Mouse (Mus musculus): ENCODE results near the gene Olfr854. TPM values are rescaled to one million over a fixed set of nuclear protein-coding genes. Genes with fewer than 3 reads are reported as not detected.

The Olfr854 gene
- not detected for polyA plus RNA-seq (2015; fragmentation: Illumina TruSeq; extraction: RNeasy Lipid Tissue Mini Kit (QIAGEN cat#74804); ENCODE audit: insufficient read depth, low replicate concordance)

GRCm38 (mm10) chr9:19567282-19567681, at the start of gene Olfr854:
Olfr854 (minus strand) TSS chr9:19567382.

GRCm38 (mm10) chr9:19582317-19582716, 15.1 kb upstream of the Olfr854 start, which contains the start of gene Olfr855:
Olfr855 (plus strand) TSS chr9:19582617.

DNA sequence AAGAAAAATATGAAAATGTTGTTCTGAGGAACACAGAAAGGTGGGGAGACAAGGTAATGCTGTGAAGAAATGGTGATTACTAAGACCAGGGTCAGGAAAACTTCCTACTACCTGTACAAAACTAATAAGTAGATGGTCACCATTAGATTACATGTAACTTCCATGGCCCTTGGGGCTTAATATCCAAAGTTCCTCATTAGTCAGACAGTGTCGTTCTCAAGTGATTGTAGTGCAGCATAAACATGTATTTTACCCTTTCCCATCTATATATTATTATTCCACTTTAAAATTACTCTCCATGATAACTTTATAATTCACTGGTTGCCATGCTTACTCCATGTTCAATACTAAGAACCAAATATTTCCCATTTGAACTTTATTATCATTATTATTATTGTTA, 26.2 kb downstream of the Olfr854 start, which contains the start of gene Olfr853:
Gene Olfr853 (minus strand): TSS at position 101 of the 400 bp plus-strand sequence.

Other genes with a start within 250 kb of the Olfr854 start
- not detected for gene Olfr845, start 230.9 kb downstream of the Olfr854 start, polyA plus RNA-seq (2015; fragmentation: Illumina TruSeq; extraction: RNeasy Lipid Tissue Mini Kit (QIAGEN cat#74804); ENCODE audit: insufficient read depth, low replicate concordance)
- gene Olfr846, start 203.4 kb downstream of the Olfr854 start, polyA plus RNA-seq (2015; fragmentation: Illumina TruSeq; extraction: RNeasy Lipid Tissue Mini Kit (QIAGEN cat#74804); ENCODE audit: insufficient read depth, low replicate concordance), result not detected
- gene Olfr847, start 188.7 kb downstream of the Olfr854 start, polyA plus RNA-seq (2015; fragmentation: Illumina TruSeq; extraction: RNeasy Lipid Tissue Mini Kit (QIAGEN cat#74804); ENCODE audit: insufficient read depth, low replicate concordance), result not detected
- not detected for gene Olfr849, start 127.1 kb downstream of the Olfr854 start, polyA plus RNA-seq (2015; fragmentation: Illumina TruSeq; extraction: RNeasy Lipid Tissue Mini Kit (QIAGEN cat#74804); ENCODE audit: insufficient read depth, low replicate concordance)
- not detected for gene Olfr850, start 89.1 kb downstream of the Olfr854 start, polyA plus RNA-seq (2015; fragmentation: Illumina TruSeq; extraction: RNeasy Lipid Tissue Mini Kit (QIAGEN cat#74804); ENCODE audit: insufficient read depth, low replicate concordance)
- gene Olfr851, start 74.1 kb downstream of the Olfr854 start, polyA plus RNA-seq (2015; fragmentation: Illumina TruSeq; extraction: RNeasy Lipid Tissue Mini Kit (QIAGEN cat#74804); ENCODE audit: insufficient read depth, low replicate concordance), result not detected
- not detected for gene Olfr853, start 26.3 kb downstream of the Olfr854 start, polyA plus RNA-seq (2015; fragmentation: Illumina TruSeq; extraction: RNeasy Lipid Tissue Mini Kit (QIAGEN cat#74804); ENCODE audit: insufficient read depth, low replicate concordance)
- gene Olfr855, start 15.2 kb upstream of the Olfr854 start, polyA plus RNA-seq (2015; fragmentation: Illumina TruSeq; extraction: RNeasy Lipid Tissue Mini Kit (QIAGEN cat#74804); ENCODE audit: insufficient read depth, low replicate concordance), result not detected
- 51.6 TPM for gene Zfp317, start 54.7 kb upstream of the Olfr854 start, polyA plus RNA-seq (2015; fragmentation: Illumina TruSeq; extraction: RNeasy Lipid Tissue Mini Kit (QIAGEN cat#74804); ENCODE audit: insufficient read depth, low replicate concordance)
- gene Olfr857, start 142.1 kb upstream of the Olfr854 start, polyA plus RNA-seq (2015; fragmentation: Illumina TruSeq; extraction: RNeasy Lipid Tissue Mini Kit (QIAGEN cat#74804); ENCODE audit: insufficient read depth, low replicate concordance), result not detected
- gene Olfr58, start 212.9 kb upstream of the Olfr854 start, polyA plus RNA-seq (2015; fragmentation: Illumina TruSeq; extraction: RNeasy Lipid Tissue Mini Kit (QIAGEN cat#74804); ENCODE audit: insufficient read depth, low replicate concordance), result not detected
- not detected for gene Olfr859, start 237.5 kb upstream of the Olfr854 start, polyA plus RNA-seq (2015; fragmentation: Illumina TruSeq; extraction: RNeasy Lipid Tissue Mini Kit (QIAGEN cat#74804); ENCODE audit: insufficient read depth, low replicate concordance)